Mouse (Mus musculus) ES-E14 (cell line): ENCODE measurements around the gene Cdipt.

Source experiments
- CHD2 ChIP-seq: IDR thresholded peaks from 2 replicates; pipeline ENCODE4 v1.6.1; 2014; ENCODE audit warnings: mild to moderate bottlenecking, low read depth, low read length, inconsistent platforms
- MAFK ChIP-seq: IDR thresholded peaks from 2 replicates; pipeline ENCODE4 v1.6.1; 2014; ENCODE audit warnings: mild to moderate bottlenecking, low read depth, low read length, inconsistent platforms; ENCODE audit not compliant: insufficient read depth
- ZC3H11A ChIP-seq: IDR thresholded peaks from 2 replicates; pipeline ENCODE4 v1.6.1; 2012; ENCODE audit warnings: low read depth, mild to moderate bottlenecking, inconsistent platforms, low read length, borderline replicate concordance

- TF ChIP-seq MAFK (no peak), CHD2 (no peak), ZC3H11A (no peak)
Measured at GRCm38 (mm10) chr7:126981601-126982000, 5.9 kb downstream of the Cdipt start.
